Mouse (Mus musculus) C3H10T1/2 (cell line): ENCODE results near the gene Rpl7a. TPM values are rescaled to one million over a fixed set of nuclear protein-coding genes. Genes with fewer than 3 reads are reported as not detected.

ENCODE experiments used
- polyA plus RNA-seq, 2 experiments: library from polyadenylated mRNA; unstranded; fragments of >200 nt; fragmentation: generic; extraction: Trizol; gene quantifications; one replicate each; pipeline ENCODE4 v1.2.1; 2012; ENCODE audit warnings: missing spikeins in 2 of 2

Rpl7a gene
- polyA plus RNA-seq = 1,000 to 10,000 TPM; 2,251 to 2,959 TPM

GRCm38 (mm10) chr2:26910124-26910993, at the start of gene Rpl7a, which contains the start of gene Med22:
Gene Rpl7a, plus strand, starts transcription at chr2:26910764.
Gene Med22, minus strand, starts transcription at chr2:26910677.

GRCm38 (mm10) chr2:26864879-26865278, 45.7 kb upstream of the Rpl7a start, which contains the start of gene Abo:
Gene Abo, minus strand, starts transcription at chr2:26864979.

GRCm38 (mm10) chr2:26902467-26903220, 7.9 kb upstream of the Rpl7a start, which contains the start of gene Surf6:
Gene Surf6, minus strand, starts transcription at chr2:26902879.

GRCm38 (mm10) chr2:26915927-26916728, 5.6 kb downstream of the Rpl7a start, which contains the start of the genes Surf2 and Surf1:
Gene Surf2, plus strand, starts transcription at chr2:26916367.
Gene Surf1, minus strand, starts transcription at chr2:26916530.

GRCm38 (mm10) chr2:26933304-26934055, 22.9 kb downstream of the Rpl7a start, which contains the start of the genes Surf4 and Stkld1:
Gene Surf4, minus strand, starts transcription at chr2:26933928.
Gene Stkld1, plus strand, starts transcription at chr2:26934047.

Other genes with a start within 250 kb of the Rpl7a start
- gene Lcn4, start 239.5 kb upstream of the Rpl7a start, polyA plus RNA-seq = not detected
- not detected for gene Abo, start 45.8 kb upstream of the Rpl7a start, polyA plus RNA-seq
- gene Surf6, start 7.9 kb upstream of the Rpl7a start, polyA plus RNA-seq = 10 to 100 TPM in 1 of 2 experiments, 1 to 10 TPM in 1; 6.2 to 11.8 TPM
- 10 to 100 TPM; 18.1 to 33.0 TPM for gene Med22, start 87 bp upstream of the Rpl7a start, polyA plus RNA-seq
- 10 to 100 TPM; 14.8 to 23.7 TPM for gene Surf2, start 5.6 kb downstream of the Rpl7a start, polyA plus RNA-seq
- 10 to 100 TPM; 46.8 to 97.0 TPM for gene Surf1, start 5.8 kb downstream of the Rpl7a start, polyA plus RNA-seq
- gene Surf4, start 23.2 kb downstream of the Rpl7a start, polyA plus RNA-seq = 100 to 1,000 TPM in 1 of 2 experiments, 10 to 100 TPM in 1; 94.2 to 135 TPM
- gene Stkld1, start 23.3 kb downstream of the Rpl7a start, polyA plus RNA-seq = under 1 TPM in 1 of 2 experiments, not detected in 1; 0.08 TPM
- gene Rexo4, start 53.6 kb downstream of the Rpl7a start, polyA plus RNA-seq = 10 to 100 TPM; 10.3 to 29.9 TPM
- not detected for gene Adamts13, start 62.7 kb downstream of the Rpl7a start, polyA plus RNA-seq
- 10 to 100 TPM in 1 of 2 experiments, 1 to 10 TPM in 1; 8.0 to 30.6 TPM for gene Cacfd1, start 99.2 kb downstream of the Rpl7a start, polyA plus RNA-seq
- gene Slc2a6, start 117.2 kb downstream of the Rpl7a start, polyA plus RNA-seq = under 1 TPM; 0.51 to 0.78 TPM
- gene Mymk, start 161.4 kb downstream of the Rpl7a start, polyA plus RNA-seq = not detected
- gene Adamtsl2, start 168.6 kb downstream of the Rpl7a start, polyA plus RNA-seq = under 1 TPM; 0.16 to 0.19 TPM
- gene Fam163b, start 231.7 kb downstream of the Rpl7a start, polyA plus RNA-seq = not detected